Mouse (Mus musculus) embryonic facial prominence, embryonic 11.5 days (tissue): ENCODE data around the gene Klhl8. TPM values are rescaled to one million over a fixed set of nuclear protein-coding genes. Genes with fewer than 3 reads are reported as not detected.
"Not testable (repeated sequence)": the region's sequence is repeated elsewhere in the genome, so short reads cannot be mapped to it uniquely, and the experiment has no call there.

ENCODE experiments used
- ATAC-seq: fragments of 200-750 bp; cut with Nextera tagmentation; replicated peaks from 2 replicates; pipeline ENCODE4 v1.8.0; 2017; ENCODE audit warnings: low read depth; ENCODE audit not compliant: insufficient number of reproducible peaks, low FRiP score, low TSS enrichment
- DNase-seq: peaks from one replicate; pipeline ENCODE4 v3.0.0-alpha.2; 2015; ENCODE audit warnings: low spot score
- H3K27ac ChIP-seq: fragments of 300-500 bp; sonication (generic); replicated peaks from 2 replicates; pipeline ENCODE4 v1.5.1; 2014; ENCODE audit warnings: mild to moderate bottlenecking, low read depth, low read length, control low read depth
- H3K27me3 ChIP-seq: fragments of 300-500 bp; sonication (generic); 2 replicates; pipeline ENCODE4 v1.6.1; 2014; ENCODE audit warnings: mild to moderate bottlenecking, low read length, moderate library complexity, mixed read lengths; ENCODE audit not compliant: control insufficient read depth, insufficient read depth
- H3K36me3 ChIP-seq: fragments of 300-500 bp; sonication (generic); replicated peaks from 2 replicates; pipeline ENCODE4 v1.6.1; 2014; ENCODE audit warnings: low read depth, mild to moderate bottlenecking, low read length, moderate library complexity, mixed read lengths; ENCODE audit not compliant: control insufficient read depth, insufficient read depth
- H3K4me1 ChIP-seq: fragments of 300-500 bp; sonication (generic); 2 replicates; pipeline ENCODE4 v1.6.1; 2014; ENCODE audit warnings: low read length, mixed read lengths; ENCODE audit not compliant: control insufficient read depth, insufficient read depth
- H3K4me2 ChIP-seq: fragments of 300-500 bp; sonication (generic); 2 replicates; pipeline ENCODE4 v1.6.1; 2014; ENCODE audit warnings: low read depth, mild to moderate bottlenecking, control low read depth, low read length, moderate library complexity
- H3K4me3 ChIP-seq: fragments of 300-500 bp; sonication (generic); 2 replicates; pipeline ENCODE4 v1.5.1; 2014; ENCODE audit warnings: low read depth, low read length, control low read depth
- H3K9ac ChIP-seq: fragments of 300-500 bp; sonication (generic); replicated peaks from 2 replicates; pipeline ENCODE4 v1.6.1; 2014; ENCODE audit warnings: mild to moderate bottlenecking, control low read depth, low read length
- H3K9me3 ChIP-seq: fragments of 300-500 bp; sonication (generic); replicated peaks from 2 replicates; pipeline ENCODE4 v1.6.1; 2016; ENCODE audit warnings: mild to moderate bottlenecking, low read length, inconsistent platforms, mixed read lengths; ENCODE audit not compliant: control insufficient read depth
- WGBS: fragments of 180-500 bp; shearing (Covaris S2); extraction: QIAGEN DNeasy Blood & Tissue Kit; methylation state at CpG from one replicate; pipeline ENCODE4 v1.1.7; 2014; 5-methylcytosine and 5-hydroxymethylcytosine counted together
- polyA plus RNA-seq: library from polyadenylated mRNA; unstranded; fragments of >200 nt; fragmentation: Nextera tagmentation; extraction: Ambion mirVana; gene quantifications from 2 replicates; pipeline ENCODE4 v1.2.1, GENCODE M21; 2014

Gene Klhl8
- polyA plus RNA-seq, 1 experiment from 2014 or later = 14.4 TPM

DNA sequence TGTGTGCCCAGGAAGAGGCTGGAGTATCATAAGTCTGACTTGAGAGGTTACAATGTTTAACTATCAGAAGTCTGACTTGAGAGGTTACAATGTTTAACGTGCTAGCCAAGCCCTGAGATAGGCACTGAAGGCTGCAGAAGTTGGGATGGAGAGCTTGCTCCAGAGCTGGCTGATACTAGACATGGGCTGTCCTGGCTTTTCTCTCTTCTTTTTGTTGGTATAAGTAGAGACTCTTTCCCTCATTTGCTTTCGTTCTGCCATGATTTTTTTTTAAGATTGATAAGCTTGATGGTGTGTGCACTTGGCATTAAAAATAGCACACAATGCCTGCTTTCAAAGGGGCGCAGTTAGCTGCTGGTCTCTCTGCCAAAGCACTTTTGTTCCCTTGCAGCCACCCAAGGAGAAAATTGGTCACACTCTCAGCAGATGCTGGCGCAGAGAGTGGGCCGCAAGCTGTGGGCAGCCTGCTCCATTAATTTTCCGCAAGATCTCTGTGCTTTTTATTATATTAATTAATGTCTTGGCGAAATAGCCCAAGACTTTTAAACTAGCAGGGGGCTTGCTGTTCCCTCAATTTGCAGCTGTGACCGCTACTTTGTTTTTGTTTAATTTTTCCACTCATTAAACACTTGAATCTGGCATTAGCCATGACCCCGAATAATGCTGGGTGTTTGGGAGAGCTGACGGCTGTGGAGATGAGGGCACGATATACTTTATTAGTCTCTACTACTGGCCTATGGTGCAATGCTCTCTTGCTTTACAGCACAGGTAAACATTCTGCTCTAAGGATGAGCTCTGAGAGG is 27.7 kb upstream of the Klhl8 start:
- ATAC-seq = peak; percentile 66; the same call in 1 of the 2 replicates

GRCm38 (mm10) chr5:103936906-103937589 is 26.0 kb upstream of the Klhl8 start:
- Histone ChIP-seq H3K4me3 (no peak overlapping the region), H3K27me3 (no peaks in the 10 kb centered on the region), H3K27ac (no peak overlapping the region), H3K36me3 (no peaks in the 10 kb centered on the region), H3K4me2 (no peak overlapping the region), H3K9me3 (no peaks in the 10 kb centered on the region), H3K9ac (no peak overlapping the region), H3K4me1 (no peaks in the 10 kb centered on the region)
- DNase-seq (peak; percentile 50), ATAC-seq (no peak; the same call in 1 of the 2 replicates)
- WGBS = 66% methylated on average over 14 of the region's 14 CpGs

More for the DNA sequence above, 27.7 kb upstream of the Klhl8 start:
- H3K9me3 ChIP-seq = no peaks in the 10 kb centered on the region
- H3K4me1 ChIP-seq = no peaks in the 10 kb centered on the region
- no peaks in the 10 kb centered on the region for H3K36me3 ChIP-seq
- peak; percentile 37 for DNase-seq
- H3K4me3 ChIP-seq = no peak overlapping the region
- no peaks in the 10 kb centered on the region for H3K27me3 ChIP-seq
- 35% methylated on average over 11 of the region's 11 CpGs for WGBS
- no peak overlapping the region for H3K4me2 ChIP-seq
- no peak overlapping the region for H3K9ac ChIP-seq
- no peak overlapping the region for H3K27ac ChIP-seq

GRCm38 (mm10) chr5:103931924-103932323 is 20.9 kb upstream of the Klhl8 start:
- H3K9me3 ChIP-seq, H3K27me3 ChIP-seq, H3K4me1 ChIP-seq, DNase-seq, H3K36me3 ChIP-seq, H3K27ac ChIP-seq, H3K9ac ChIP-seq, H3K4me3 ChIP-seq, ATAC-seq, H3K4me2 ChIP-seq: not testable (repeated sequence)

DNA sequence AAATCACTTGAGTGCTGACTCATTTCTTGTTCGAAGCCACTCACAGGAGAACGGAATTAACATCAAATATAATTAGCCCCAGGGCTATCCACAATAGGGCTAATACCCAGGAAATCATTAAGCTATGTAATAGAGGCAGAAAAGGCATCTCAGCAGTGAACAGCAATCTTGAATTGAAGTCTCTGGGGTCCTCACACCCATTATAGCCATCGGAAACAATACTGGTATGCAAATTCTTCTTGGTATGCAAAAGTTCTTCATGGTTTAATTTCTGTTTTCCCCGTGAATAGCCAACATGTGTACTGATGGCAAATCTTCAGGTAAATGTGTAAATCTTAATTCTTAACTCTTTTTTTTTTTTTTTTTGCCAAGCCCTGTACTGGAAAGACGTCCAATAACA is 19.5 kb upstream of the Klhl8 start:
- Histone ChIP-seq H3K9ac (no peak overlapping the region), H3K4me2 (no peak overlapping the region), H3K36me3 (no peaks in the 10 kb centered on the region), H3K4me3 (no peak overlapping the region), H3K4me1 (no peaks in the 10 kb centered on the region), H3K9me3 (no peaks in the 10 kb centered on the region), H3K27me3 (no peaks in the 10 kb centered on the region), H3K27ac (no peak overlapping the region)
- WGBS = 71% methylated on average over 5 of the region's 5 CpGs
- ATAC-seq (no peak), DNase-seq (no peak)

GRCm38 (mm10) chr5:103928196-103928550 is 17.1 kb upstream of the Klhl8 start:
- no peak overlapping the region for H3K4me2 ChIP-seq
- ATAC-seq (no peak), DNase-seq (no peak)
- no peak overlapping the region for H3K27ac ChIP-seq
- H3K4me3 ChIP-seq = no peak overlapping the region
- H3K9me3 ChIP-seq = no peaks in the 10 kb centered on the region
- no peaks in the 10 kb centered on the region for H3K36me3 ChIP-seq
- no peak overlapping the region for H3K9ac ChIP-seq
- 85% methylated on average over 7 of the region's 7 CpGs for WGBS
- no peaks in the 10 kb centered on the region for H3K27me3 ChIP-seq
- H3K4me1 ChIP-seq = no peaks in the 10 kb centered on the region

DNA sequence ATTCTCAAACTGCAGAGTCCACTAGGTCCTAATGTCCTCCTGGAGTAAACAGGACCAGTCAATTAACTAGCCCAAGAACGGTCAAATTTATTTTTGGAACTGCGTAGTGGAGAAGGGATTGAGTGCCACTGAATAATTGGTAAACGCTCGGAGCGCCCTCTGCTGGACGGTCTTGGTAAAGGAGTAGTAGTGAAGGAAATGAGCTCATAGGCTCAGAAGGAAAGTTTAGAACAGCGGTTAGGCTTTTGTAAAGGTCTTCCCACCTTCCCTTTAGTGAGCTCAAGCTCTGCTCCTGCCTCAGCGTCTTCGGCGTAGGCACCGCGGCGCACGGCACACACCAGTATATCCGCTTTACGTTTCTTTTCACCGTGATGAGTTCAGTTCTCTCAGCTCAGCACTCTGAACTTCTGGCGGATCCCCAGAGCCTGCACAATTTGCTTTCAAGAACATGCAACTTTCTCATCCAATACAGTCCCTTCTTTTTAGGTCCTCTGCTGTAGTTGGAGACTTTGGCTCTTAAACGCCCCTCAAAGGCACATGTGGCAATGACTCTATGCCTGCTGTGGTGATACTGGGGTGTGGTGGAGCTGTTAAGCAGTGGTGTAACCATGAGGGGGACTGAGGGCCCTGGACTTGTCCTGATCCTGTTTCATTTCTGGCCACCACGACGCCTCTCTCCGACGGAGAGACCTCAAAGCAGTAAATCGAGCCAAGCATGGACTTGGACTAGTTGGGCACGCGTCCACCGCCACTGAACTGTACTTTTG is 16.6 kb upstream of the Klhl8 start:
- Histone ChIP-seq H3K9me3 (no peaks in the 10 kb centered on the region), H3K27me3 (no peaks in the 10 kb centered on the region), H3K27ac (no peak overlapping the region), H3K36me3 (no peaks in the 10 kb centered on the region), H3K4me3 (no peak overlapping the region), H3K4me2 (peak overlapping the region; percentile 31), H3K9ac (peak overlapping the region; percentile 26; the same call in 1 of the 2 replicates), H3K4me1 (no peaks in the 10 kb centered on the region)
- peak; percentile 48; the same call in 1 of the 2 replicates for ATAC-seq
- WGBS = 28% methylated on average over 27 of the region's 27 CpGs
- peak; percentile 96 for DNase-seq

DNA sequence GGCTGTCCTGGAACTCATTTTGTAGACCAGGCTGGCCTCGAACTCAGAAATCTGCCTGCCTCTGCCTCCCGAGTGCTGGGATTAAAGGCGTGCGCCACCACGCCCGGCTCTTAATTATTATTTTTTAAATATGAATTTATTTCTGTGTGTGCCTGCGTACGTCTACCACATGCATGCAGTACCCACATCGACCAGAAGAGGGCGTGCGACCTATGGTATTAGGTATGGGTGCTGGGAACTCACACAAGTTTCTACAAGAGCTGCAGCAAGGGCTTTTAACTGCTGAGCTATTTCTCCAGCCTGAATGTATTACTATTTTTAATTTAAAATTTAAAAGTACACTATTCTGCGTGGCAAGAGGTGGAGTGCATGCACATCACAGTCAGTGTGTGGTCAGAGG is 15.3 kb upstream of the Klhl8 start:
- ATAC-seq = no peak

More for the DNA sequence above, 15.3 kb upstream of the Klhl8 start:
- no peaks in the 10 kb centered on the region for H3K36me3 ChIP-seq
- no peaks in the 10 kb centered on the region for H3K27me3 ChIP-seq
- H3K27ac ChIP-seq = no peak overlapping the region
- no peak overlapping the region for H3K4me2 ChIP-seq
- no peaks in the 10 kb centered on the region for H3K4me1 ChIP-seq
- peak; percentile 29 for DNase-seq
- no peak overlapping the region for H3K4me3 ChIP-seq
- H3K9me3 ChIP-seq = no peaks in the 10 kb centered on the region
- 62% methylated on average over 12 of the region's 12 CpGs for WGBS
- H3K9ac ChIP-seq = no peak overlapping the region
